Mouse (Mus musculus) heart, postnatal 0 days (tissue): ENCODE measurements around the gene Pld5.

Source experiments
- CTCF ChIP-seq: IDR thresholded peaks from 2 replicates; pipeline ENCODE4 v1.5.1; 2016; ENCODE audit warnings: antibody characterized with exemption, control low read depth, low read depth
- EP300 ChIP-seq: IDR thresholded peaks from 2 replicates; pipeline ENCODE4 v1.6.1; 2016; ENCODE audit warnings: antibody characterized with exemption, low read depth

- TF ChIP-seq CTCF = no peak
- TF ChIP-seq EP300 = no peak
Observed at GRCm38 (mm10) chr1:176046375-176046774, 228.7 kb downstream of the Pld5 start.
